Mouse (Mus musculus) embryonic facial prominence, embryonic 14.5 days (tissue): ENCODE measurements around the gene Tshz3. TPM values are rescaled to one million over a fixed set of nuclear protein-coding genes. Genes with fewer than 3 reads are reported as not detected.

ENCODE experiments used
- ATAC-seq: fragments of 200-750 bp; cut with Nextera tagmentation; 2 replicates; pipeline ENCODE4 v1.8.0; 2017; ENCODE audit warnings: low read depth, moderate number of reproducible peaks, moderate TSS enrichment
- DNase-seq: peaks from one replicate; pipeline ENCODE4 v3.0.0-alpha.2; 2015; ENCODE audit warnings: low spot score
- H3K27ac ChIP-seq: fragments of 300-500 bp; sonication (generic); replicated peaks from 2 replicates; pipeline ENCODE4 v1.5.1; 2014; ENCODE audit warnings: low read depth, mild to moderate bottlenecking, low read length, moderate library complexity
- H3K27me3 ChIP-seq: fragments of 300-500 bp; sonication (generic); replicated peaks from 2 replicates; pipeline ENCODE4 v1.6.1; 2014; ENCODE audit warnings: low read length; ENCODE audit not compliant: control insufficient read depth, insufficient read depth
- H3K36me3 ChIP-seq: fragments of 300-500 bp; sonication (generic); 2 replicates; pipeline ENCODE4 v1.6.1; 2014; ENCODE audit warnings: low read length, mixed read lengths; ENCODE audit not compliant: control insufficient read depth, insufficient read depth
- H3K4me1 ChIP-seq: fragments of 300-500 bp; sonication (generic); 2 replicates; pipeline ENCODE4 v1.6.1; 2014; ENCODE audit warnings: antibody characterized with exemption, low read length; ENCODE audit not compliant: control insufficient read depth, insufficient read depth
- H3K4me2 ChIP-seq: fragments of 300-500 bp; sonication (generic); 2 replicates; pipeline ENCODE4 v1.6.1; 2014; ENCODE audit warnings: low read depth, mild to moderate bottlenecking, low read length, moderate library complexity, mixed read lengths
- H3K4me3 ChIP-seq: fragments of 300-500 bp; sonication (generic); 2 replicates; pipeline ENCODE4 v1.5.1; 2014; ENCODE audit warnings: low read depth, mild to moderate bottlenecking, low read length
- H3K9ac ChIP-seq: fragments of 300-500 bp; sonication (generic); 2 replicates; pipeline ENCODE4 v1.6.1; 2014; ENCODE audit warnings: low read depth, mild to moderate bottlenecking, low read length, moderate library complexity, mixed read lengths
- H3K9me3 ChIP-seq: fragments of 300-500 bp; sonication (generic); 2 replicates; pipeline ENCODE4 v1.6.1; 2016; ENCODE audit warnings: low read length; ENCODE audit not compliant: control insufficient read depth
- WGBS: fragments of 180-500 bp; shearing (Covaris S2); extraction: QIAGEN DNeasy Blood & Tissue Kit; methylation state at CpG from one replicate; pipeline ENCODE4 v1.1.7; 2014; 5-methylcytosine and 5-hydroxymethylcytosine counted together
- polyA plus RNA-seq: library from polyadenylated mRNA; unstranded; fragments of >200 nt; fragmentation: Nextera tagmentation; extraction: Ambion mirVana; gene quantifications from 2 replicates; pipeline ENCODE4 v1.2.1, GENCODE M21; 2014

Gene Tshz3
- polyA plus RNA-seq, 1 experiment from 2014 or later: 9.3 TPM

DNA sequence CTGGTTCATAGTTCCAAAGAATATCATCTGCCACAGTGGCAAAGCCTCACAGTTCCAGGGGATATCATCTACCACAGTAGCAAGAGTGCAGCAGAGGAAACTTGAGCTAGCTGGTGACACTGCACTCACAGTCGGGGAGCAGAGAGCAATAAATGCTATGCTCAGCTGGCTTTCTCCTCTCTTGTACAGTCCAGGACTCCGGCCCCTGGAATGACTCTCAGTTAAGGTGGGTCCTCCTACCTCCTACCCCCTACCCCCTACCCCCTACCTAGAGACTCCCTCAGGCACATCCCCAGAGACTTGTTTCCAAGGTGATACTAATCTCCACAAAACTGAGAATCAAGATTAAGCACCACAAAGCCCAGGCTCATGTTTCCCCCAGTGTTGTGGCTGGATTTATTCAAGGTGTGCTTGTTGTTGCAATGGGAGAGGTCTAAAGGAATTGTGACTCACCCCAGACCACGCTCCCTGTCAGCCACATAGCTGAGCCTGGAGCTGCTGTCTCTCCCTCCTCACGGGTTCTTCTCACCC is 86.4 kb downstream of the Tshz3 start:
- 41% methylated on average over 4 of the region's 4 CpGs for WGBS
- peak; percentile 59 for DNase-seq
- no peak overlapping the region for H3K4me2 ChIP-seq
- ATAC-seq: peak; percentile 86
- H3K27ac ChIP-seq: no peak overlapping the region
- no peaks in the 10 kb centered on the region for H3K4me1 ChIP-seq
- no peak overlapping the region for H3K9ac ChIP-seq
- no peaks in the 10 kb centered on the region for H3K36me3 ChIP-seq
- H3K4me3 ChIP-seq: no peak overlapping the region
- H3K9me3 ChIP-seq: no peaks in the 10 kb centered on the region
- H3K27me3 ChIP-seq: no peaks in the 10 kb centered on the region

DNA sequence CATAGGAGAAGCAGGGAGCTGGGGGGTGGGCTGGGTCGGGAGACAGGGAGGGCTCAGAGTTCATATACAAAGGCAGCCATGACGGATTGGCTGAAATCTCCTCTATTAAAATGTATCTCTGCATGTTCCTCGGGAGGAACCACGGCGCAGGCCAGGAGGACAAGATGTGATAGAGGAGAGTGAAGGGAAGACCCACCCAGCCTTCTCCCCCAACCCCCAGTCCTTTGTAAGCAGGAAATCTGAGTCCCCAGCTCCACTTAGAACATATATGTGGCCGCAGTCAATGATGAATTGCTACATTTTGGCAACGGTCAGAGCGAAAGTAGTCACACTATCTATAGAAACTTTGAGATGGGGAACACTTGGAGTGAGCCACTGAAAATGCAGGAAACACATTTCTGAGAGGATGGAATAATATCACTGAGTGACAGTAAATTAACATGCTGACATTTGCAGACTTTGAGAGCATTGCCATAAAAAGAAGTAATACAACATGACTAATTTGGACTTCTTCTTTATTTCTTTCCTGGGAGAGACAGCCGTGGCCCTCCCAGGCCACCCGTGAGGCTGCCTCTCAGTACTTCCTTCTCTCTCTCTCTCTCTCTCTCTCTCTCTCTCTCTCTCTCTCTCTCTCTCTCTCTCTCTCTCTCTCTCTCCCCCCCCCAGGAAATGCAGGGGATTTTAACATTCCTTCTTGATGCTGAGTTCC is 88.9 kb downstream of the Tshz3 start:
- DNase-seq: no peak
- Histone ChIP-seq H3K9me3 (no peaks in the 10 kb centered on the region), H3K4me1 (no peaks in the 10 kb centered on the region), H3K27me3 (no peaks in the 10 kb centered on the region; the same call in 1 of the 2 replicates), H3K36me3 (no peaks in the 10 kb centered on the region), H3K4me2 (no peak overlapping the region), H3K27ac (no peak overlapping the region), H3K4me3 (no peak overlapping the region), H3K9ac (no peak overlapping the region)
- WGBS: 59% methylated on average over 10 of the region's 10 CpGs
- no peak for ATAC-seq

GRCm38 (mm10) chr7:36796392-36797187 is 98.7 kb downstream of the Tshz3 start:
- H3K4me1 ChIP-seq: no peaks in the 10 kb centered on the region
- no peak overlapping the region for H3K4me2 ChIP-seq
- ATAC-seq (peak; percentile 96), DNase-seq (peak; percentile 81)
- H3K27ac ChIP-seq: no peak overlapping the region
- no peak overlapping the region for H3K4me3 ChIP-seq
- WGBS: 79% methylated on average over 15 of the region's 15 CpGs
- H3K9ac ChIP-seq: no peak overlapping the region
- no peaks in the 10 kb centered on the region for H3K36me3 ChIP-seq
- H3K9me3 ChIP-seq: no peaks in the 10 kb centered on the region
- H3K27me3 ChIP-seq: no peaks in the 10 kb centered on the region; the same call in 1 of the 2 replicates
